Mouse (Mus musculus) kidney, adult 2 months (tissue): ENCODE measurements around the gene Vezt.

Experiments
- CTCF ChIP-seq: fragments of 200-500 bp; conservative IDR thresholded peaks from 2 replicates; pipeline ENCODE4 v1.5.1; 2011; ENCODE audit warnings: low read depth, mild to moderate bottlenecking, control low read depth, low read length, moderate library complexity, mixed read lengths; ENCODE audit not compliant: insufficient read depth, insufficient read length
- POLR2A ChIP-seq: fragments of 200-500 bp; IDR thresholded peaks from one replicate; pipeline ENCODE4 v1.6.1; 2011; ENCODE audit warnings: low read depth, low read length, control low read depth

- no peak for TF ChIP-seq POLR2A
- TF ChIP-seq CTCF = no peak
These were observed 35.4 kb downstream of the Vezt start for GRCm38 (mm10) chr10:94000223-94000622.
